Mouse (Mus musculus) midbrain, embryonic 15.5 days (tissue): ENCODE results near the gene Parvb. TPM values are rescaled to one million over a fixed set of nuclear protein-coding genes. Genes with fewer than 3 reads are reported as not detected.
A peak's percentile ranks its signal among the peaks of the same experiment; 100 is the strongest.

Source experiments
- ATAC-seq: fragments of 200-750 bp; cut with Nextera tagmentation; replicated peaks from 2 replicates; pipeline ENCODE4 v1.8.0; 2017; ENCODE audit warnings: moderate TSS enrichment
- H3K27ac ChIP-seq: fragments of 300-500 bp; sonication (generic); 2 replicates; pipeline ENCODE4 v1.5.1; 2015; ENCODE audit warnings: mild to moderate bottlenecking, inconsistent platforms
- H3K27me3 ChIP-seq: fragments of 300-500 bp; sonication (generic); replicated peaks from 2 replicates; pipeline ENCODE4 v1.6.1; 2015; ENCODE audit warnings: inconsistent platforms
- H3K36me3 ChIP-seq: fragments of 300-500 bp; sonication (generic); replicated peaks from 2 replicates; pipeline ENCODE4 v1.6.1; 2015; ENCODE audit warnings: inconsistent platforms
- H3K4me1 ChIP-seq: fragments of 300-500 bp; sonication (generic); 2 replicates; pipeline ENCODE4 v1.6.1; 2015; ENCODE audit warnings: inconsistent platforms
- H3K4me2 ChIP-seq: fragments of 300-500 bp; sonication (generic); 2 replicates; pipeline ENCODE4 v1.6.1; 2015; ENCODE audit warnings: inconsistent platforms, mild to moderate bottlenecking, moderate library complexity
- H3K4me3 ChIP-seq: fragments of 300-500 bp; sonication (generic); 2 replicates; pipeline ENCODE4 v1.5.1; 2015; ENCODE audit warnings: mild to moderate bottlenecking, inconsistent platforms
- H3K9ac ChIP-seq: fragments of 300-500 bp; sonication (generic); 2 replicates; pipeline ENCODE4 v1.6.1; 2015; ENCODE audit warnings: mild to moderate bottlenecking, inconsistent platforms
- H3K9me3 ChIP-seq: fragments of 300-500 bp; sonication (generic); 2 replicates; pipeline ENCODE4 v1.6.1; 2016; ENCODE audit warnings: inconsistent platforms
- WGBS: fragments of 180-500 bp; shearing (Covaris S2); methylation state at CpG from one replicate; pipeline ENCODE4 v1.1.7; 2015; ENCODE audit warnings: mixed read lengths; 5-methylcytosine and 5-hydroxymethylcytosine counted together
- polyA plus RNA-seq: library from polyadenylated mRNA; unstranded; fragments of >200 nt; fragmentation: Nextera tagmentation; extraction: Ambion mirVana; gene quantifications from 2 replicates; pipeline ENCODE4 v1.2.1, GENCODE M21; 2015

Parvb gene
- polyA plus RNA-seq, 1 experiment from 2014 or later, result 4.2 TPM

DNA sequence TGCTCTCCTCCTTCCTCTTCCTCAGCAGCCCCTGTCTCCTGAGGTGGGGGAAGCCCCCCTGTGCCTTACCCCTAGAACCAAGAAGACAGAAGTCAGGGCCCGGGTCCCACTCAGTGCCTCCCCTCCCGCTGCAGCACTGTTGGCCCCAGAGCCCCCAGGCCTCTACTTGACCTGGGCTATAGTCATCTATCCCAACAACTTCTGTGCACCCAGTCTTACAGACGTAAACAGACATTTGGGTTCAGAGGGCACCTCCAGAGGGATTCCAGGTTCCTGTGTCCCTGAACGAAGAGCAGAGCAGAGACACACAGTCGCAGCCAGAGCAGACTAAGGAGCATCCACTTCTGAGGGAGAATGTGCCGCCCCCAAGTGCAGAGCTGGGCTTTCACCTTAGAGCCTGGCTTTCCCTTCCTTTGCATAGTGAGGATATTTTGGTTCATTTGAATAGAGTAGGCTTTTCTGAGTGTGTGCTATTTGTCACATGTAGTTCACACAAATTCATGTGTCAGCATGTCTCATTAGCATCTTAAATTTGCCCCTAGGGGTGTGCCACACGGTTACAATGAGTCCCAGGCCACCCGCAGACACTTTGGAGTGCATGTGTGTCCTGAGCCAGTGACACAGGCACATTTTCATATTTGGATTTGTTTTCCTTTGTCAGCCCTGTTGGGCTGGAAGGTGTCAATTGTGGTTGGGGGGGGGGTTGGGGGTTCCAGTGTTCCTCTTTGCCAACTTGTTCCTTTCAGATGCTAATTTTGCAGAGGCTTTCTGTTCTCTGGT, 70.0 kb downstream of the Parvb start:
- WGBS, result 14% methylated on average over 8 of the region's 8 CpGs

DNA sequence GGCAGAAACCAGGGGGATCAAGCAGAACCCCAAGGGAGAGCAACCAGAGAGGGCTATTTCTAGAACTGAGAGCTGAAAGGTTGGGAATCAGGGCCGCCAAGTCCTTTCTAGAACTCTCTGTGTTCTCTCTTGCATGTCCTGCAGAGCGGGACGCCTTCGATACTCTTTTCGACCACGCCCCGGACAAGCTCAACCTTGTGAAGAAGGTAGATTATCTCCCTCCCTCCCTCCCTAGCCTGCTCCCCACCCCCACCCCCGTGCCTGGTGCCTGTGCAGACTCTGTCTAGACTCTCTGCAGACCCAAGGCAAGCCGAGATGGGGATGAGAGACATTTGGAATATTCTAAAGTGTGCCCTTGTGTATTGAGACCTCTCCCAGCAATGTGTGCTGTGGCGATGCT, 71.4 kb downstream of the Parvb start:
- Histone ChIP-seq H3K4me3 (no peak overlapping the region), H3K9ac (no peak overlapping the region), H3K9me3 (no peaks in the 10 kb centered on the region), H3K27ac (no peak overlapping the region), H3K4me1 (peaks cover 73% of the 10 kb centered on the region), H3K4me2 (no peak overlapping the region), H3K36me3 (no peaks in the 10 kb centered on the region), H3K27me3 (no peaks in the 10 kb centered on the region)
- WGBS, result 54% methylated on average over 10 of the region's 10 CpGs
- no peak for ATAC-seq

More for the DNA sequence above, 70.0 kb downstream of the Parvb start:
- Histone ChIP-seq H3K9ac (no peak overlapping the region), H3K27me3 (no peaks in the 10 kb centered on the region), H3K4me3 (no peak overlapping the region), H3K36me3 (no peaks in the 10 kb centered on the region), H3K27ac (peak overlapping the region; percentile 81), H3K4me1 (peaks cover 79% of the 10 kb centered on the region), H3K9me3 (no peaks in the 10 kb centered on the region), H3K4me2 (no peak overlapping the region)
- no peak for ATAC-seq

DNA sequence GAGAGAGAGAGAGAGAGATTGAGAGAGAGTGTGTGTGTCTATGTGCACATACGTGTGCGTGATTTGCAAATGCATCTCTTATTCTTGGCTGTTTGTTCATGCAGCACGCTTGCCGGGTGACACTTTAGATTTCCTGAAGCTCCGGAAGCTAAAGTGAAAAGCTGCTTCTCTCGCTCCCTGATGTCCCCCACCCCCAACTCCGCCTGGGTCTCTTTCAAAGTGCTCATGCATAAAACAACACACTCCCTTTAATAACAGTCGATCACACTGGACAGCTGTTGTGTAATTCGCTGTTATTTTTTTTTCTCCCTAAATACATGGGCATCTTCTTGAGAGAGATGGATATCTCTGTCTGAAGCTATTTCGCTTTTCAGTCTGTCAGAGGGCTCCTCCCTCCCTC, 73.5 kb downstream of the Parvb start:
- no peaks in the 10 kb centered on the region for H3K9me3 ChIP-seq
- no peak overlapping the region for H3K4me2 ChIP-seq
- peak overlapping the region; percentile 53 for H3K27ac ChIP-seq
- ATAC-seq, result no peak
- 20% methylated on average over 10 of the region's 10 CpGs for WGBS
- H3K9ac ChIP-seq, result no peak overlapping the region
- no peaks in the 10 kb centered on the region for H3K27me3 ChIP-seq
- no peak overlapping the region for H3K4me3 ChIP-seq
- no peaks in the 10 kb centered on the region for H3K36me3 ChIP-seq
- H3K4me1 ChIP-seq, result peaks cover 61% of the 10 kb centered on the region

DNA sequence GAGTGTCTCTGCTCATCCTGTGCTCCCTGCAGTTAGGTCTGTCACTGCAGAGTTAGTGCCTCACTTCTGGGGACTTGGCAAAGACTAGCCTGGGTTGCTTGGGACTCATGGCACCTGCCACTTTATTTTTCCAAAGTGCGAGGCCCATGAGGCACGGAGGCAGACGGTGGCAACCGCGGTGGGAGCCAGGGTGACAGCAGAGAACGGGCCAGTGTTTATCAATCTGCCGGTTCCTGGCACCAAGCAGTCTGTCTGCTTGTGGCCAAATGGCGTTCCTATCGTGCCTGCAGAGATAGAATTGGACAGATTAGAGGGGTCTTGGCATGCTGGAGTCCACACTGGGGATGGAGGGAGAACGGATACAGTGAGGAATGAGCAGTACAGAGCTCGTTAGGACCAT, 78.4 kb downstream of the Parvb start:
- Histone ChIP-seq H3K27me3 (no peaks in the 10 kb centered on the region), H3K27ac (no peak overlapping the region), H3K4me1 (peaks cover 41% of the 10 kb centered on the region), H3K4me2 (no peak overlapping the region), H3K4me3 (no peak overlapping the region), H3K9me3 (no peaks in the 10 kb centered on the region), H3K36me3 (no peaks in the 10 kb centered on the region), H3K9ac (no peak overlapping the region)
- ATAC-seq, result no peak
- WGBS, result 62% methylated on average over 11 of the region's 11 CpGs

GRCm38 (mm10) chr15:84311295-84312085, 79.6 kb downstream of the Parvb start:
- Histone ChIP-seq H3K4me3 (no peak overlapping the region), H3K9ac (no peak overlapping the region), H3K36me3 (no peaks in the 10 kb centered on the region), H3K27me3 (no peaks in the 10 kb centered on the region), H3K27ac (no peak overlapping the region), H3K4me1 (peaks cover 39% of the 10 kb centered on the region), H3K4me2 (no peak overlapping the region), H3K9me3 (no peaks in the 10 kb centered on the region)
- 73% methylated on average over 9 of the region's 9 CpGs for WGBS
- no peak for ATAC-seq

- 68% methylated on average over 9 of the region's 10 CpGs for WGBS
- Histone ChIP-seq H3K27ac (no peak overlapping the region), H3K9me3 (no peaks in the 10 kb centered on the region), H3K27me3 (no peaks in the 10 kb centered on the region), H3K4me3 (no peak overlapping the region), H3K9ac (no peak overlapping the region), H3K4me2 (no peak overlapping the region), H3K36me3 (no peaks in the 10 kb centered on the region), H3K4me1 (peaks cover 39% of the 10 kb centered on the region)
- ATAC-seq, result no peak
Observed at GRCm38 (mm10) chr15:84312878-84313565, 81.2 kb downstream of the Parvb start.

DNA sequence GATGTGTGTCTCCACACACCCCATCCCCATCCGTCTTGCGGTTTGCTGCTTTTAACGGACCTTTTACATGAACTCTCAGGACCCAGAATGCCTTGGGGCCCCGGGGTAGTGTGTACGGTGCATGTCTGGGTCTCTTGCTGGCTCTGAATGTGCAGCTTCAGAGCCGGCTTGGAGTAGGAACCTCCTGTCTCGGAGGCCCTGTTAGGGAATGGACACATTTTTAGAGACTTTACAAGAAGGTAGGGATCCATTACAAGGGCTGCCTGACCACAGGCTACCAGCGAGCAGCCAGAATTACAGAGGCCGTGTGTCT, 81.7 kb downstream of the Parvb start:
- H3K36me3 ChIP-seq, result no peaks in the 10 kb centered on the region
- no peak for ATAC-seq
- 37% methylated on average over 9 of the region's 9 CpGs for WGBS

GRCm38 (mm10) chr15:84314420-84315080, 82.7 kb downstream of the Parvb start:
- no peaks in the 10 kb centered on the region for H3K9me3 ChIP-seq
- no peak overlapping the region for H3K9ac ChIP-seq
- no peaks in the 10 kb centered on the region for H3K27me3 ChIP-seq
- peaks cover 33% of the 10 kb centered on the region for H3K4me1 ChIP-seq
- no peak overlapping the region for H3K4me3 ChIP-seq
- H3K36me3 ChIP-seq, result no peaks in the 10 kb centered on the region
- no peak for ATAC-seq
- peak overlapping the region; percentile 68 for H3K27ac ChIP-seq
- WGBS, result 18% methylated on average over 18 of the region's 18 CpGs
- H3K4me2 ChIP-seq, result no peak overlapping the region

More for the DNA sequence above, 81.7 kb downstream of the Parvb start:
- H3K4me1 ChIP-seq, result peaks cover 39% of the 10 kb centered on the region
- H3K9me3 ChIP-seq, result no peaks in the 10 kb centered on the region
- H3K27ac ChIP-seq, result peak overlapping the region; percentile 68; the same call in 1 of the 2 replicates
- no peaks in the 10 kb centered on the region for H3K27me3 ChIP-seq
- H3K4me3 ChIP-seq, result no peak overlapping the region
- no peak overlapping the region for H3K9ac ChIP-seq
- H3K4me2 ChIP-seq, result no peak overlapping the region

- H3K36me3 ChIP-seq, result no peaks in the 10 kb centered on the region
- H3K4me3 ChIP-seq, result no peak overlapping the region
- no peak for ATAC-seq
- no peaks in the 10 kb centered on the region for H3K9me3 ChIP-seq
- 43% methylated on average over 15 of the region's 15 CpGs for WGBS
- no peak overlapping the region for H3K4me2 ChIP-seq
- peaks cover 29% of the 10 kb centered on the region for H3K4me1 ChIP-seq
- H3K9ac ChIP-seq, result no peak overlapping the region
- H3K27ac ChIP-seq, result peak overlapping the region; percentile 68; the same call in 1 of the 2 replicates
- no peaks in the 10 kb centered on the region for H3K27me3 ChIP-seq
Observed at GRCm38 (mm10) chr15:84315276-84316046, 83.6 kb downstream of the Parvb start.

- Histone ChIP-seq H3K9me3 (no peaks in the 10 kb centered on the region), H3K9ac (no peak overlapping the region), H3K27me3 (no peaks in the 10 kb centered on the region), H3K4me1 (peaks cover 12% of the 10 kb centered on the region), H3K4me3 (no peak overlapping the region), H3K36me3 (no peaks in the 10 kb centered on the region), H3K4me2 (no peak overlapping the region), H3K27ac (no peak overlapping the region)
- ATAC-seq, result no peak
- WGBS, result 93% methylated on average over 4 of the region's 4 CpGs
Observed at GRCm38 (mm10) chr15:84319393-84319792, 87.5 kb downstream of the Parvb start.

DNA sequence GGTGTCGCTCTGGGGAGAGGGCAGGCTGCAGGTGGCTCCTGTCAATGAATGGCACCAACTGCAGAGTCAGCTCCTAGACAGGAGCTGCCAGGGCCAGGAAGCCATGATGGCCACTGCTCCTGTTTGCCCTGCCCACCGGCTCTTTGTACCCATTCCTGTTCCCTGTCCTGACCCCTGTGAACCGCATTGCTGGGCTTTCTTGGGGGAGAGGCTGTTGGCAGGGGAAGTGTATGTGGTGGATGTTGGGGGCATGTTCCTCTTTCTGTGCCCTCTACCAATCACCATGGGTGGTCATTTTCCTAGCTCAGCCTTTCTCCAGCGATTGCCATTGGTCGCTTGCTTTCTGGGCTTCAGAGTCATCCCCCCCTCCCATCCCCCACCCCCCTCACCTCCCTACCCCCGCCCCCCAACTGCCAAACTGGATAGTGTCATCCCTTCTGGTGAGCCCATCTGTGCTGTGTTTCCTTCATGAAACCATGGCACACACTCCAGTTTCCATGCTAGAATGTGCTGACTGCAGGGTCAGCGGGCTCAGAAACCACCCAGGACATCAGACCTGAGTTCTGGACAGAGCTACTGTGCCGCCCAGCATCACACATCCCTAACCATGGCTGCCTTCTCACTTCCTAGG, 89.8 kb downstream of the Parvb start:
- H3K36me3 ChIP-seq, result no peaks in the 10 kb centered on the region
- no peak for ATAC-seq
- H3K4me2 ChIP-seq, result no peak overlapping the region
- no peak overlapping the region for H3K4me3 ChIP-seq
- no peaks in the 10 kb centered on the region for H3K4me1 ChIP-seq
- 72% methylated on average over 8 of the region's 8 CpGs for WGBS
- H3K27ac ChIP-seq, result no peak overlapping the region
- no peaks in the 10 kb centered on the region for H3K9me3 ChIP-seq
- H3K27me3 ChIP-seq, result no peaks in the 10 kb centered on the region
- no peak overlapping the region for H3K9ac ChIP-seq
